Mouse (Mus musculus): ENCODE results near the gene Tnnc2.

- no peak for TF ChIP-seq CTCF (IDR thresholded peaks at IDR 0.05; ENCODE audit: borderline replicate concordance, insufficient read depth, low read depth, low read length)
- no peak for TF ChIP-seq POLR2A (IDR thresholded peaks at IDR 0.05; ENCODE audit: borderline replicate concordance, insufficient read depth, low read length)
Measured at GRCm38 (mm10) chr2:164783926-164784581, 4.3 kb upstream of the Tnnc2 start.
